Mouse (Mus musculus): Measurements from ENCODE around the gene Foxa2. TPM values are rescaled to one million over a fixed set of nuclear protein-coding genes. Genes with fewer than 3 reads are reported as not detected.

Gene Foxa2
- total RNA-seq, 1 experiment from 2014 or later: not detected

DNA sequence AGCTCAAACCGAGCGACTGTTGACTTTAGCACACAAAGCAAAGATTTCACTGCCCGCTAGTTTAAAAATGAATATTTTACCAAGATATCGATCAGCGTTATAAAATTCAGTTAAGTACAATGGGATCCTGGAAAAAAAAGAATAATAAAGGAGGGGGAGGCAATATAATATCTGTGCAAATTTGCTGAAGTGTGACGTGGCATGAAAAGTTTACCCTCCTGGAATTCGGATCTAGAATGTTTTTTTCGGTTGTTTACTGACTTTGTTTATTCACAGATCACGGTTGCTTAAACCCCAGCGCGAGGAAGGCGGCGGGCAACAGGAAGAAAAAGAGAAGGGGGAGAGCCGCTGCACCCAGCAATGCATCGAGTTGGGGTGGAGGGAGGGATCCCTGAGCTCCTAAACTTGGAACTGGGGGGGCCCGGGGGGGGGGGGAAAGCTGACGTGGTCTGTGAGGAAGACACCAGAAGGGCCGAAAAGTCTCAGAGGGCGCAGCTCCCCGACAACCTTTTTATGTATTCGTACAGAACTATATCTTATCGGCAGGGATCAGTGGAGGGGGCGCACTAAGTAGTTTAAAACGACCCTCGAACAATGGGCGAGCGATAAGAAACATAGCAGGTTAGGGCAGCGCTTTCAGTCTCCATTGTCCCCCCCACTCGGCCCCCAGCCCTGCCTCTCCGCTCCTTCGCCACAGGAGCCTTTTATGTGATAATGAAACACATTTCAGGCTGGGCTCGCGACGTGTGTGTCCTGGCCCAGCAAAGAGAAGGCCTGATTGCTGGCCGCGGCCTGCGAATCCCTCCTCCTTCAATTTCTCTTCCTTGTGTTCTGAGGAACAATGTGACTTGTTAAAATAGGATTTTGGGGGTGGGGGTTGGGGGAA, 6.3 kb downstream of the Foxa2 start:
- no peak for ATAC-seq (ENCODE audit: extremely low read depth, insufficient number of reproducible peaks, low FRiP score, poor library complexity, severe bottlenecking)

DNA sequence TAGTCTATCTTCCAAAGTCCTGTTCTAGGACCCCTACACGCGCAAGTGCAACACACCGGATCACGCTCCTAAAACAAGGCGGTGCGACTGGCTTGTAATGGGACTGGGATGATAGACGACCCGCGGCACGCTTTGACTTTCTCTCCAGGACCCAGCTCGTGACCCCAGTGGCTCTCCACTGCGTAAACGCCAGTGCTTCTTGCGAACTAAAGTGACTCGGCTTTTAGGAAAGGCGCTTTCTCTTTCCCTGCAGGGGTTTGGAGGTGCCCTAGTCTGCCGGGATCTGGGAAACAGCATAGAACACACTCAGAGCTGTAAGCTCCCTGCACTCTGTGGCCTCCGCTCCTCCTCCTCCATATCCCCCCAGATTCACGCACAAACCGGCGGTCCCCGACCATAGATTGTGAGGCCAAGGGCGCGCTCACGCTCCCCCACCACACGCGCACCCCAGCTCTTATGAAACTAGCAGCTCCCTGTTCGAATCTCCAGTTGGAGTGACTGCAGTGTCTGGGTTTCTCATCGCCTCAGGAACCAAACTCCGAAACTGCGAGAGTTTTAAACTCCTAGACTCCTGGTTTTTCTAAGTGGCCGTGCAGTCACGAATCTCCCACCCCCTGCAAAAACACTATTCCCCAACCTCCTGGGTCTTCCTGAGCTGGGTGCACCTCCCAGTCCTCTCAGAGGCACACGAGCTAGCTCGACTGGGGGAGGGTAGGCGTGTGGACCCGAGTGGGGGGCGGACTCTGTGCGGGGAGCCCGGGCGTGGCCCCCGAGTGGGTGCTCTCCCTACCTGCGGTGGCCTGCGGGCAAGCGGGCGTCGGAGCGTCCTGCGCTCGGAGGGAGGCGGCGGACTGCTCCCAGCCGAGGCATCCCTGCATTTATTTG, 7.2 kb downstream of the Foxa2 start:
- ATAC-seq (ENCODE audit: extremely low read depth, insufficient number of reproducible peaks, low FRiP score, poor library complexity, severe bottlenecking): no peak

DNA sequence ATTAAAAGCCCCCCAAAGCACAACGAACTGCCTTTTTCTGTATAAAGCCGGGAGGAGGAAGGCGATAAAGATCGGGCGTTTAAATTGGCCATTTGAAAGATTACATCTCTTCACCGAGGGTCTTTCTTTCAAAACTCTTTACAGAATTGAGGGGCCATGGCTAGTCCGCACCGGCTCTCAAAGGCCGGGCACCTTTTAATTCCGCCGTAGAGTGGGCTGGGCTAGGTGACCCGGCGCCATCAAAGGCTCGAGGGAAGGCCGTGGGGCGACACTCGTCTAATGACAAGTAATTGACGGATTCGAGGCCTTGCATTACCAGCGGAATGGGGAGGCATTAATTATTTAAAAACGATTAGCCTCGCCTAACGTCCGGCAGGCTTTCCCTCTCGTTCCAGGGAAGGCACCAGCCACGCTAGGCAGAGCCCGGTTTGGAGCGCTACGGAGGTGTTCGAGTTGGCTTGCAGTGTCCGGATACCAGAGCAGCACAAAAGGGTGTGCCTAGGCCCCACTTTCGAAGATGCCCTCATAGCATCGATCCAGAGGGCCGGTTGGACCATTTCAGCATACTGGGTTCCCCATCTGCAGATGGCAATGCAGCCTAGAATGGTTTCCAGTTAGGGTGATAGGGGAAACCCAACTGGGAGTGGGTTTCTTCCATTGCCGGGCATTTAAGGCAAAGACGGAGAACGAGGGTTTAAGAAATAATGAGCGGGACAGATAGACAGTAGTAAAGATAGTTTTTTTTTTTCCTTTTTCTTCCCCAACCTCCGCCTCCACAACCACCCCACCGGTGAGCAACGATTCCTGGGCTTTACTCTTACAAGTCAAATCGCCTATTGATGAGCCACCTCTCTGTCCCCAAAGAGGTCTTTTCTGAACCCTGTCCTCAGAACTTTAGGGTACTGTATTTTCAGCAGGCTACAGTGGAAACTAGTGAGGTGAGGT, 8.1 kb downstream of the Foxa2 start:
- ATAC-seq (ENCODE audit: extremely low read depth, insufficient number of reproducible peaks, low FRiP score, poor library complexity, severe bottlenecking): no peak

DNA sequence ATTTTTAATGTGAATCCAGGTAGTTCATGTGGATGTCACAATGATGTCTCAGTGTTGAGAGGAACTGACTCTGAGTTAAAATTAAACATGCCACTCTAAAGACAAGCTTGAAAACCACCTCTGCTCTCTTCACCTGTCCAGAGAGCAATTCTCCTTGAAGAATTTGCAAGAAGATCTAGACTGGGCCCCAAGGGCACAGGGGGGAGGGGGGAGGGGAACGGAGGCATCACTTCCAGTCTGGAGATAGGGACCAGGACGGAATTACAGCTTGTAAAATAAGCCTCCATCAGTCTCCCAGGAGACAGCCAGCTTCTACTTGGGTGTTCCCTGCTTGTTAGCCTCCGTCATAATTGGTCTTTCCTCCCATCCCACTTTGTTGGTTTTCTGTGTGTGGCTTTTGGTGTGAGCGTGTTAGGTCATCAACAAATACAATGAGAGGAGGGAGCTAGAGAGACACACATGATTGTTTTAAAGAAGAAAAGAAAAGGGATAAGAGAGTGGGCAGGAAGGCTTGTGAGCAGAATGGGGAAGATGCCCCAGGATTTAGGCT, 10.1 kb downstream of the Foxa2 start:
- ATAC-seq (ENCODE audit: extremely low read depth, insufficient number of reproducible peaks, low FRiP score, poor library complexity, severe bottlenecking): no peak

DNA sequence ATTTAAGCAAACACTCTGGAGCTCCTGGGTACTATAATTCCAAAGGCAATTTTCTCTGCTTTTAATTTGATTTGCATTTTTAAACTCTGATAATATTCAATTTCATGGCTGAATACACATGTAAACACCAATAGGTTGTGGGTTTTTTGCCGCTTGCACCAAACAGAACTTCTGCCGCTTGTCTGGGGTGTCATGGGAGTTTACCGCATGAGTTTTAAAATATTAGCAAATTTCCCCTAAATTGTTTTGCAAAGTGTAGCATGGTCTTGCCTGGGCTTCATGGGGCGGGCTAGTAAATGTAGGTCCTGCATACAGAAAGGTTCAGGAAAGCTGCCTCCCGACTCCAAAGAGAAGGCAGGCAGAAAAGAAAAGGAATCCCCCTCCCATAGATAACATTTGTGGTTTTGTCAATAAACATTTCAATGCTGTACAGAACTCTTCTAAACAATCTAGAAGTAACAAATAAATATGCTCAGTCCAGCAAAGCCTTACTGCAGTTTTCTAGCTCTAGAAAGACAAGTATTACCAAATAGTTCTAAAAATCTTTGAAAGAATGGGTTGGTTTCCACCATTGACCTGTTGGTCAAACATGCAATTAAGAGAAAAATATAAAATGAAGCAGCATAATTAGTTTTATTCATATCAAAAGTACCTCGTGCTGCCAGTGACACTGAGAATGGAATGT, 15.6 kb downstream of the Foxa2 start:
- no peak for ATAC-seq (ENCODE audit: extremely low read depth, insufficient number of reproducible peaks, low FRiP score, poor library complexity, severe bottlenecking)

DNA sequence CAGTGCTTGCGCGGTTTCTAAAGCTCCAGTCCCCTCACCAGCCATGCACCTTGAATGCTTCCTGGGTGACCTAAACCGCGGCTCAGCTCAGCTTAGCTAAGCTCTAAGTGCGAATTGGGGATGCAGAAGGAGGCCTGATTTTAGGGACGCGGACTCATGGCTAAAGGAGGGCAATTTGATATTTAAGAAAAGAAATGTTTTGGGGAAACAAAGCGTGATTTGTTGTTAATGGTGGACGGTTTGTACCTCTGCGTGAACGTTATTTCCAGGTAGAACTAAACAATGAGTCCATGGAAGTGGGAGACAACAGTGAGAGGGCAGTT, 16.2 kb downstream of the Foxa2 start:
- no peak for ATAC-seq (ENCODE audit: extremely low read depth, insufficient number of reproducible peaks, low FRiP score, poor library complexity, severe bottlenecking)

DNA sequence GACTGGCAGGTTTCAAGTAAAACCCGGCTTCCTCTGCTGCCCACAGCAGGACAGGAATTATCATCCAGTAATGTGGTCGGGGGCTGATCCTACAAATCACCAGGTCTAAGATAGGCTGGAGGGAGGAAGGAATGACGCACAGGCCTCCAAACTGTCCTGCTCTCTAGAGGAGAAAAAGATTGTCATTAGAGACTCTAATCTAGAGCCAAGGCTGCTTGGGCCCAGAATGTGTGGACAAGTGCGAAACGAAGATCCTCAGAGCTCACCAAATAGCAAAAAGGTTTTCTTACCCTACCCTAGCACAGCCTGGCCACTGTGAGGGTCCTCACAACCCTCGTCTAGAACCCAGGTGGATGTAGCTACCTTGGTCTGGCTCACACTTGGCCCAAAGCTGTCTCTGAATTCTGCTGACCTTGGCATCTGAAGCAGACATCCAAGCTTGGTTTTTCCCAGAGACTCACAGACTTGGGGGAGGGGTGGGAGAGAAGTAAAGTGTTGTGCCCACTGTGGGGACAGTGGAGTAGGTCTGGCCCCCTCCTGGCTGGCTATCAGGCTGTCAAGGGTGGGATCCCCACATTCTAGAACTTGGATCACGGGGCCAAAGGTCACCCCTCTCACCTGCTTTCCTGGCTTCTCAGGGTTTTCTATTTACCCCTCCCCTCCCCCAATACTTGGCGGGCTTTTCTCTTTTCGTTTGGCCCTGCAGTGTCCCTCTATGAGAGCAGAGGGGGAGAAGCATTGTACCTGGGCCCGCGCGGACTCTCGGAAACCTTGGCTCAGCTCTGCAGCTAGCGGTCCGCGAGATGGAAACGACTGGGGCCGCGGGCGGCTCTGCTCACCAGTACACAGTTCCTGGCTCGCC, 16.8 kb downstream of the Foxa2 start:
- ATAC-seq (ENCODE audit: extremely low read depth, insufficient number of reproducible peaks, low FRiP score, poor library complexity, severe bottlenecking): no peak

DNA sequence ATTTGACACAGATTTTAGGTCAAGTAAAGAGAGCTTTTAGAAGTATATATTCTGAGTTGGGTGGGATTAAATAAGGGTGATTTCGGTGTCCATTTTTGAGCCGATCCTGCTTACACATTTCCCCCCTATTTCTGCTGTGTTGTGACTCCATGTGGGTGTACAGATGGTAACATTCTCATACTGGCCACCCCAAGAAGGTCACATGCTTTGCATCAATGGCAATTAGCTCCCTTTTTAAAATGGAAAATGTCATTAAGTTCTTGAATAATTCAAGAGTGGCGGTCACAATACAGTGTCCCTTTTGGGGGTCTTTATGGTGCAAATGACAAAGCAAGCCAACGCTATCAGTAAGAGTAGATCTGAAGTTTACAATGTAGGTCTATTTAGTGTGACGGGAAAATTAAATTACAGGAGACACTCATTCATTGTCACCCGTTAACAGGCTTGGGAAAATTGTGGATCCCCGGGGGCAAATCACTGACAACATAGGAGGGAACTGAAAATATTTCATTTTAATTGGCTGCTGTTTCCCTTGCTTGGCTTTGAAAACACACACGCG, 17.6 kb downstream of the Foxa2 start:
- no peak for ATAC-seq (ENCODE audit: extremely low read depth, insufficient number of reproducible peaks, low FRiP score, poor library complexity, severe bottlenecking)

DNA sequence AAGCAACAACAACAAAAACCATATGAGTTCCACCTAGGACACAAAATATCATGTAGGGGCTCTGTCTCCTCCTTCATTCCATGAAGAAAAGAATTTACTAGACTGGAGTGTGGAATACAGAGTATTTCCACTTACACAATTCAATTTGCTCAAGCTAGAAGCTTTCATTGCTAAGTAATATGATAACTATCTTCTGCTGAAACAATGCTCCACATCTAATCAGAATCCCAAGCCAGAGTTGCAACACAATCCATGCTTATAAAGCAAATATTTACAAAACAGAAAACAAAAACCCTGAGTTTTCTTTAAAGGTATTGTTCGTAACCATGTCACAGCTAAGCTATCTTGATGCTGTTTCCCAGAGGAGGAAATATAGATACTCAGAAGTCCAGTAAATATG, 20.4 kb downstream of the Foxa2 start:
- ATAC-seq (ENCODE audit: extremely low read depth, insufficient number of reproducible peaks, low FRiP score, poor library complexity, severe bottlenecking): no peak

DNA sequence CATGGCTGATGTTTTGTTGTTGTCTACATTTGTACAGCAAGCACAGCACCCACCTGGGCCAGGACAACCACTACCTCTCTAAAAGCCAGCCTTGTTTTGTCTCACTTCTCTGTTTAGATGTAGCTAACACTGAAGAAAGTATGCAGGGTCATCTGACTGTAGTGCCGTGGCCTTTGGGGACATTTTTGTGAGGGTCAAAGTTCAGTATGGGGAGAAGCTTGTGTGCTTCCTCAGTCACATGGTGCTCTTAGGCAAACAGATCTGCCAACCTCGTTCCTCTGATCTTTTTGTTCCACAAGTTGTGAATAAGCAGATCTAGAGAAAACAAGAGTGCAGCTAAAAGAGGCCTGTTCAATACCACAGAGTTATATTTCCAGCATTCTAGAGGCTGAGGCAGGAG, 21.3 kb downstream of the Foxa2 start:
- ATAC-seq (ENCODE audit: extremely low read depth, insufficient number of reproducible peaks, low FRiP score, poor library complexity, severe bottlenecking): no peak

DNA sequence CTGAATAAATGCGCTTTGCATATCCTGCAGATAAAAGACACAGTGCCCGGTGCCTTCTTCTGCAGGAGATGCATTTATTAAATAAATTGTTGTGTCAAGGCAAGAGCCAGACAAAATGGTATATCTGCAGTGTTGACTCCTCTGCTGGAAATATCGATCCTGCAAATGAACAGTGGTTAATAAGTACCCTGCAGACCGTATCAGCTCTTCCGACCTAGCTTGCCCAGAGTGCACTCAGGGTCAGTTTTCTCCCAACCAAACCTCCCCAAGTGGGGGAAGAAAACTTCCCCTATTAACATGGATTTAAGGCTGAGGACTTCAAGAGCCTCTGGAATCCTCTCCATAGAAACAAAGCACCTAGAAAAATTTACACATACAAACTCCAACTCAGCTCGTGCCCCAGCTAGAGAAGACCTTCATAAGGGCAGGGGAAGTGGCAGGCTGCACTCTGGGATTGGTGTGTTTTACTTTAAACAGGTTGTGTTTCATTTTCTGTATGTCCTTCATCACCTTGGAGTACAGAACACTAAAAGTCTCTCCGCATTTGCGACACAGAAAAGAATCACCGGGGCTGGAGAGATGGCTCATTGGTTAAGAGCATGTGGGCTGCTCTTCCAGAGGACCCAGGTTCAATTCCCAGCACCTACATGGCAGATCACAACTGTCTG, 22.4 kb downstream of the Foxa2 start:
- no peak for ATAC-seq (ENCODE audit: extremely low read depth, insufficient number of reproducible peaks, low FRiP score, poor library complexity, severe bottlenecking)

DNA sequence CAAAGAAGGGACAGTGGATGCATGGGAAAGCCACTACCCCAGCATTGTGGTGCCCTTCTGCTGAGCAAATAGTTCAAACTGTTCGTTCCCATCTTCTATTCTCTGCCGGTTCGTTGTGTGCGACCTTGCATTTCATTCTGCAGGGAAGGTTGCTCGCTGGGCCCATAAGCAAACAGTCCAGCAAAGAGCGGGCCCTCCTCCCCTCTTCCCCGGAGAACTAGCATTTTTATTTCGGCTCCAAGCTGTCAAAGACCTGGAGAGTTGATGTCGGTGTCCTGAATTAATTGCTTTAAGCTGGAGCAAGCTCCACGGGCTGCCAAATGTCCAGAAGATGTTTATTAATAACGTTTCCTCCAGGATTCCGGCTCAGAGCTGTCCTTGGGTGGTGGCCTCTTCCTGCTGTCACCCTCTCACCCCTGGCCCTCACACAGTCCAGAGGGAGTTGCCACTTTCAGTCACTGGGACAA, 23.4 kb downstream of the Foxa2 start:
- ATAC-seq (ENCODE audit: extremely low read depth, insufficient number of reproducible peaks, low FRiP score, poor library complexity, severe bottlenecking): no peak

DNA sequence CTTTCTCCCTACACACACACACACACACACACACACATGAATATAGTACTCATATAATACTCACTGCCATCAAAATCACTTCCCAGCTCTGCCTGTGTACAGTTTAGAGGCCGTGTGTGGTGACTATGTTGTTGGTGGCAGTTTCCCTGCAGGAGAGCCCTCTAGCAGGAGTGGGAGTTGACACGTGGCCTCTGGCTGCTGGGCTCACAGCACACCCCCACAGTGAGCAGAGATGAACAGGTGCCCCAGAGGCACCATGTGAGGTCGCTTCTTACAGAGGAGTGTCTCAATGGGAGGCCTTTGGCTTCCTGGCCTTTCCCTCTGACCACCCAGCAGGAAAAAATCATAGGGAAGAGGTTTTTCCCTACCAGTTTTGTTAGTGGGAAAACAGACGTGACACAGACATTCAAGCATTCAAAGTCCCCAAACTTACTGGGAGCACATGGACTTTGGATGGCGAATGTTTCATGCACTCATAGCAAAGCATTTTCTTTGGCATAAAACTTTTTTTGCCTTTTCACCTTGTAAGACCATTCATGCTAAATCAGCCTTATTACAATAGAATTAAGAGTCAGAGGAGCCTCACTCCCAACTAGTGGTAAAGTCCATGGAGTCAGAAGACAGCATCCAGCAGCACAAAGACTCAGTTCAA, 24.7 kb downstream of the Foxa2 start:
- no peak for ATAC-seq (ENCODE audit: extremely low read depth, insufficient number of reproducible peaks, low FRiP score, poor library complexity, severe bottlenecking)

DNA sequence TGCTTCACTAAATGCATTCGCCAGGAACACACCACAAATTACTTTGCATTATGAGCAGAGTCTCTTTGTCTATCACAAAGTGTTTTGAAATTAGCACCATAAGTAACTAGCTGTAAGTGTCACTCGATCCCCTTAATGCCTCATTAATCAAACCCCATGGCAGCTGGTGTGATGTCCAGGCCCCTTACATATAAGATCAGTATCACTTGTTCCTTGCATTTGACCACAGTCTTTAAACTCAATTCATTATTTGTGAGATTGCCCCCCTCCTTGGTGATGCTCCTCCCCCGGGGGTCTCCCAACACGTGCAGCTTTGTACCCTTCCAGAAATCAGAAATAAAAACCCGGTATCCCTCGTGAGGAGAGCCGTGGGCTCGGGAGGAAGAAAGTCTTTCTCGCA, 25.8 kb downstream of the Foxa2 start:
- ATAC-seq (ENCODE audit: extremely low read depth, insufficient number of reproducible peaks, low FRiP score, poor library complexity, severe bottlenecking): no peak

DNA sequence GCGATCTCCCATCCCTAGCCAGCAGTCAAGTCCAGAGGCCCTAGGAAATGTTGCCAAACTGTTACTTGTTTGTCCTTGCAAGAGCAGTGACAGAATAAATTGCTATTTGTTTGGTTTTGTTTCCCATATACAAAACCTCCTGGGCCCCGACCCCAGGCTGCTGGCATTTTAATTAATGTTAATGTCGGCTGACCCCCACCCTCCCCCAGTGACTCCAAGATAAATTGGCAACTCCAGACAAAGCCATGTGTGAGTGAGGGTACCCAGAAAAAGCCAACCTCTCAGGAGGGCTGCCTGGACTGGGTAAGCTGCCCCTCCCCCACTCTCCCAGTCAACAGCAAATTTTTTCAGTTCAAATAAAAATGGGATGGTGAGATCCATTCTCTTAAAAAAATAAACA, 26.6 kb downstream of the Foxa2 start:
- no peak for ATAC-seq (ENCODE audit: extremely low read depth, insufficient number of reproducible peaks, low FRiP score, poor library complexity, severe bottlenecking)
